Mouse (Mus musculus) liver, embryonic 11.5 days (tissue): ENCODE measurements at regions not wholly inside any gene's neighbourhood (a gene's known extent, or its start where the extent isn't known, plus 50 kb on each side); places are given as distances from the start of the nearest gene placed in this dataset.
A peak's percentile ranks its signal among the peaks of the same experiment; 100 is the strongest.
"Not testable (repeated sequence)": the region's sequence is repeated elsewhere in the genome, so short reads cannot be mapped to it uniquely, and the experiment has no call there.

Experiments
- ATAC-seq: fragments of 200-750 bp; cut with Nextera tagmentation; replicated peaks from 2 replicates; pipeline ENCODE4 v1.8.0; 2017; ENCODE audit warnings: moderate number of reproducible peaks, mild to moderate bottlenecking, moderate TSS enrichment, moderate library complexity; ENCODE audit not compliant: low FRiP score
- DNase-seq: peaks from one replicate; pipeline ENCODE4 v3.0.0-alpha.2; 2017; ENCODE audit warnings: low spot score
- H3K27ac ChIP-seq: fragments of 300-500 bp; sonication (generic); 2 replicates; pipeline ENCODE4 v1.5.1; 2014; ENCODE audit warnings: mild to moderate bottlenecking, low read depth, low read length, control low read depth
- H3K27me3 ChIP-seq: fragments of 300-500 bp; sonication (generic); replicated peaks from 2 replicates; pipeline ENCODE4 v1.6.1; 2014; ENCODE audit warnings: low read length, mixed read lengths; ENCODE audit not compliant: control insufficient read depth, insufficient read depth
- H3K36me3 ChIP-seq: fragments of 300-500 bp; sonication (generic); 2 replicates; pipeline ENCODE4 v1.6.1; 2014; ENCODE audit warnings: mild to moderate bottlenecking, low read length, moderate library complexity, mixed read lengths; ENCODE audit not compliant: control insufficient read depth, insufficient read depth
- H3K4me1 ChIP-seq: fragments of 300-500 bp; sonication (generic); replicated peaks from 2 replicates; pipeline ENCODE4 v1.6.1; 2014; ENCODE audit warnings: low read length, mixed read lengths; ENCODE audit not compliant: control insufficient read depth, insufficient read depth
- H3K4me2 ChIP-seq: fragments of 300-500 bp; sonication (generic); 2 replicates; pipeline ENCODE4 v1.6.1; 2014; ENCODE audit warnings: mild to moderate bottlenecking, control low read depth, moderate library complexity
- H3K4me3 ChIP-seq: fragments of 300-500 bp; sonication (generic); 2 replicates; pipeline ENCODE4 v1.5.1; 2014; ENCODE audit warnings: low read depth, low read length, control low read depth
- H3K9ac ChIP-seq: fragments of 300-500 bp; sonication (generic); 2 replicates; pipeline ENCODE4 v1.6.1; 2014; ENCODE audit warnings: low read depth, low read length, control low read depth
- H3K9me3 ChIP-seq: fragments of 300-500 bp; sonication (generic); 2 replicates; pipeline ENCODE4 v1.6.1; 2016; ENCODE audit warnings: low read length, inconsistent platforms, mixed read lengths; ENCODE audit not compliant: control insufficient read depth
- WGBS: fragments of 180-500 bp; shearing (Covaris S2); extraction: QIAGEN DNeasy Blood & Tissue Kit; methylation state at CpG from one replicate; pipeline ENCODE4 v1.1.7; 2014; 5-methylcytosine and 5-hydroxymethylcytosine counted together

DNA sequence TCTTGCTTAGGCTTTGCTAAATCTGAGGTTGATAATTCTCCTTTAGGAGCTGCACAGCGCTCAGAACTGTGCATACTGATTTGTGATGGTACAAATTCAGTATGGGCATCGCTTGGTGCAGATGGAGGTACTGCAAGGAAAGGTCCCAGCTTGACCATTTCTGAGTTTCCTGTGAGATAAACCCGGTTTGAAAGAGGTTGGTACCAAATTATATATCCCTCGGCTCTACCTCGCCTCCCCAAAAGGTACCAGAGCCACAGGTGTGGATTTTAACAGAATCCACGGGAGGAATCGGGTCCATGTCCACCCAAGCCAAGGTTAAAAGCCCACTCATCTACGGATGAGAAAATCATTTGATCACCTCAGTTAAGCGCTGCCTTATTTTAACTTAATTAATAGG, 172.5 kb upstream of the Zfp808 start:
- DNase-seq, H3K27me3 ChIP-seq, H3K36me3 ChIP-seq, H3K4me2 ChIP-seq, H3K9me3 ChIP-seq, H3K27ac ChIP-seq, H3K9ac ChIP-seq, ATAC-seq, H3K4me3 ChIP-seq, H3K4me1 ChIP-seq: not testable (repeated sequence)
- 81% methylated on average over 8 of the region's 9 CpGs for WGBS

DNA sequence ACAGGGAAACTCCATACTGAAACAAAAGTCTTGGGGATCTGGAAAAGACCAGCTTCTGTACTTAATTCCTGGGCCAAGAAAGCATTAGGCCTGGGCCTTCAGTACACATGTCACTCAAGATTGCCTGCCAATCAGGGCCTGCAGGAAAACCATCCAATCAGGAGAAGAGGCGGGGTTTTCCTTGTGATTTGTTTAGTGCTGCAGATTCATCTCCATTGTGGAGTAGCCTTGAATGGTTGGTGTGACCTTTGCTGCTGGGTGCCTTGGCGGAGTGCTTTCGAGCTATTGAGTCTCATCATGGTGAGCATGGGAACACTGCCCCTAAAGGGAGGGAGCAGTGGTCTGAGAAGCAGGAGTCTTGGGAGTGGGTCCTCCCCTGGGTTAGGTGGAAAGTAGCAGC, 150.8 kb upstream of the Zfp808 start:
- WGBS = 88% methylated on average over 3 of the region's 3 CpGs
- not testable (repeated sequence) for H3K36me3 ChIP-seq, ATAC-seq, H3K27me3 ChIP-seq, H3K9me3 ChIP-seq, DNase-seq, H3K4me1 ChIP-seq, H3K27ac ChIP-seq, H3K9ac ChIP-seq, H3K4me2 ChIP-seq, H3K4me3 ChIP-seq

DNA sequence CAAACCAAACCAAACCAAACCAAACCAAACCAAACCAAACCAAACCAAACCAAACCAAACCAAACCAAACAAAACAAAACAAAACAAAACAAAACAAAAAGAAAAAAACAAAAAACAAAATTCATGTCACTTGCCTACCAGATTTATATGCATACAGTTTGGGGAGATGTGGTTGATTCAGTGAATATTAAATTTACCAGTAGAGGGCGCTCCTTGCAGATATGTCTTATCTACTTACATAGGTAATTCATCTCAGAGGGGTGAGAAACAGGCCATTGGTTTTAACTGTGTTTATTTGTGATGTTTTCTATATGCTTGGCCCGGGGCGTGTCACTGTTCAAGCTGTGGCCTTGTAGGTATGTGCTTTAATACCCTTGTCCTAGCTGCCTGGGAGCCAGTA, 133.2 kb upstream of the Zfp808 start:
- not testable (repeated sequence) for H3K4me1 ChIP-seq, H3K4me2 ChIP-seq, H3K9ac ChIP-seq, H3K27ac ChIP-seq, H3K36me3 ChIP-seq, ATAC-seq, H3K4me3 ChIP-seq, H3K27me3 ChIP-seq, DNase-seq, H3K9me3 ChIP-seq
- WGBS = 68% methylated on average over 3 of the region's 3 CpGs

DNA sequence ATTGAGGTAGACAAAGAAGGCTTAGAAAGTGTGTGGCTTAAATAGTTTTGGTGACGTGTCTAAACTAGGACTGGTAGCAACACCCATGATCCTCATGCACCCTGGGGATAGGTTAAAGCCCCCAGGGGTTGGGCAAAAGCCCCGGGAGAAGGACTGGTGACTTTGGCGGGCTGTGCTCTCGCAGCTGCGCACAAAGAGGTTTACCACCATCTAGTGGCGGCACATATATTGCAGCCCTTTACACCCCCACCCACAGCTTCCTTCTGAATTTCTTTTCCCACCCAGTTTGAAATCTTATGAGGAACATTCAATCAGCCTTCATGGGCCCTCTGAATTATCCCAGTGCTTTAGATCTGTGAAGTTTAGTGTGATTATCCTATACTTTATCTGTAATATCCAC, 130.9 kb upstream of the Zfp808 start:
- not testable (repeated sequence) for DNase-seq, H3K27me3 ChIP-seq, H3K9me3 ChIP-seq, H3K9ac ChIP-seq, H3K4me1 ChIP-seq, H3K27ac ChIP-seq, H3K36me3 ChIP-seq, H3K4me3 ChIP-seq, ATAC-seq
- H3K4me2 ChIP-seq = peak overlapping the region; percentile 39
- 5% methylated on average over 6 of the region's 6 CpGs for WGBS

DNA sequence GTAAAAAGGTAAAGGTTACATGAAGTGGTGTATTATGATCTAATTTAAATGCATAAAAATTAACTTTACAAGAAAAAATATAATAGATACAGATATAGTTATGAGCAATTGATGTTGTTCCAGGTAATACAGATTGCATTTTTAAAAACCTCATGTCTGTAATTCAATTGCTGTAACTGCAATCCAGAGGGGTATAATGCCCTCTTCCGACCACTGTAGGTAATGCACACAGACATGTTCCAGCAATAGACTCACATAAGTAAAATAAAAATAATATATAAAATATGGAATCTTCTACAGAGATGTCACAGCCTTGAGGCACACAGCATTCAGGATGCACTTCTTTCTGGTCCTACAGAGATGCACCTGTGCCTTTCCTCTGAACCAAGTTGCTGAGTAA, 122.4 kb upstream of the Zfp808 start:
- ATAC-seq, H3K27ac ChIP-seq, H3K4me1 ChIP-seq, H3K36me3 ChIP-seq, H3K4me2 ChIP-seq, H3K27me3 ChIP-seq, DNase-seq, H3K9me3 ChIP-seq, H3K9ac ChIP-seq, H3K4me3 ChIP-seq: not testable (repeated sequence)
- WGBS = 65% methylated on average over 1 of the region's 1 CpGs

DNA sequence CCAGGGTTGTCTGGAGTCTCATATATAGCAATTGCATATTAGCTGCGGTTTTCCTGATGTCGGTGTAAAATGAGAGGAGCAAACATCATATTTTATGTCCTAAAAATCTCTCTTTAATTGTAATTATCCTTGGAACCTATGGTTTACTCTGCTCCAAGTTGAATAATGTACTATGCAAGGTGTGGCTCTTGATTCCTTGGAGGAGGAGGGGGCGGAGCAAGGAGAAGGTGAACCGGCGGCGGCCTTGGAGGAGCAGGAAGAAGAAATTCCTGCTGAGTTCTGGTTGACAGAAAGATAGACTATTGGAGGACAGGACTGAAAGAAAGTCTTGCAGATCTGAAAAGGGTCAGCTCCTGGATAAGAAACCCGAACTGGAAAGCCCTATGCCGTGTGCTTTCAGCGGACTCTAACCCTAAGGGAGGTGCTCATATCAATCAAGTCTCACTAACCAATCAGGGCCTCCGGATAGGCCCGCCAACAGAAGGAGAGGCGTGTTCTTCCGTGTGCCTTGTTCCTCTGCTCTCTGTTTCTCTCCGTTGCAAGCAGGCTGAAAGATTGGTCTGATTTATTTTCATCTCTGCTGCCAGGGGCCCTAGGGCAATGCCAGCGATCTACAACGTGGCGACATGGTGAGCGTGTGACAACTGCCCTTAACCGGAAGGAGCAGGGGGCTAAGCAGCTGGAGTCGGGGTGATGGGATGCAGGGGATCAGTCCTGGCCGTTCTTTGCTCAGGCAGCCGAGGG, 114.1 kb upstream of the Zfp808 start:
- not testable (repeated sequence) for H3K9me3 ChIP-seq, H3K4me1 ChIP-seq, H3K27me3 ChIP-seq, H3K36me3 ChIP-seq
- Histone ChIP-seq H3K4me3 (peak overlapping the region; percentile 67), H3K9ac (peak overlapping the region; percentile 72), H3K27ac (peak overlapping the region; percentile 19; the same call in 1 of the 2 replicates), H3K4me2 (peak overlapping the region; percentile 63)
- DNase-seq = peak; percentile 60
- WGBS = 2% methylated on average over 22 of the region's 22 CpGs
- peak; percentile 93 for ATAC-seq

DNA sequence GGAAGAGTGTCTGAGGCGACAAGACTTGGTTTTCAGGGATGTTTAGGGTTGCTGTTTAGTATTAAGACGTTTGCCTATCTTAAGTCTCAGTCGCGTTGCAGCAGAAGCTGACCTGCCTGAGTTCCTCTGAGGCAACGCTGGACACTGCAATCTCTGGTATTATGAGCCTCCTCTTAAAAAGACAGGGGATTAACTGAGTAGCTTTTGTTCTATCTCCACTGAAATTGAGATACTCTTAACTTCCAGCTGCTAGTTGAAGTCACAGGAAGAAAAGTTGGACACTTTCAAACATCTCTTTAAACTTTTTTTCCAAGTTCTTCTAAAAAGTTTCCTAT, 113.6 kb upstream of the Zfp808 start:
- Histone ChIP-seq H3K4me3 (peak overlapping the region; percentile 67), H3K27ac (peak overlapping the region; percentile 19; the same call in 1 of the 2 replicates), H3K4me2 (peak overlapping the region; percentile 63), H3K9ac (peak overlapping the region; percentile 72)
- not testable (repeated sequence) for H3K4me1 ChIP-seq, H3K36me3 ChIP-seq, H3K9me3 ChIP-seq, DNase-seq, H3K27me3 ChIP-seq
- 1% methylated on average over 5 of the region's 5 CpGs for WGBS
- ATAC-seq = peak; percentile 41; the same call in 1 of the 2 replicates

DNA sequence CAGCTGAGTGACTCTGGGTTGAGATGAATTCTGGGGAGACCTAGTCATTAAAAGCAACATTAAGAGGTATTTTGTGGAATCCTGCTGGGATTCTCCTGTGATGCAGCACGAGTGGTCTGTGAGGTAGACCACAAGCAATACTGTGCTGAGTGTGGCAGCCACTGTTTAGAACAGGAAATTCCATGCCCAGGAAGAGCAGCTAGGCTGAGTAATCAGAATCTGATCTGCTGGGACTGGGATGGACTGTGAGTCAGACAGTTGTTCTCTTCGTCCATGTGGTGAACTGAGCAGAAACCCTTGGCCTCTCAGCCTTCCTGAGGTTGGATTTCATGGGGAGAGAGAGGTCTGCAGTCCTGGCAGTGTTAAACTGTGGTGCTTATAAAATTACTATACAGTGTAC, 92.0 kb upstream of the Zfp808 start:
- not testable (repeated sequence) for ATAC-seq, H3K4me3 ChIP-seq, H3K27me3 ChIP-seq, H3K4me2 ChIP-seq, H3K36me3 ChIP-seq, H3K27ac ChIP-seq, DNase-seq, H3K9ac ChIP-seq, H3K4me1 ChIP-seq, H3K9me3 ChIP-seq
- 62% methylated on average over 2 of the region's 2 CpGs for WGBS

DNA sequence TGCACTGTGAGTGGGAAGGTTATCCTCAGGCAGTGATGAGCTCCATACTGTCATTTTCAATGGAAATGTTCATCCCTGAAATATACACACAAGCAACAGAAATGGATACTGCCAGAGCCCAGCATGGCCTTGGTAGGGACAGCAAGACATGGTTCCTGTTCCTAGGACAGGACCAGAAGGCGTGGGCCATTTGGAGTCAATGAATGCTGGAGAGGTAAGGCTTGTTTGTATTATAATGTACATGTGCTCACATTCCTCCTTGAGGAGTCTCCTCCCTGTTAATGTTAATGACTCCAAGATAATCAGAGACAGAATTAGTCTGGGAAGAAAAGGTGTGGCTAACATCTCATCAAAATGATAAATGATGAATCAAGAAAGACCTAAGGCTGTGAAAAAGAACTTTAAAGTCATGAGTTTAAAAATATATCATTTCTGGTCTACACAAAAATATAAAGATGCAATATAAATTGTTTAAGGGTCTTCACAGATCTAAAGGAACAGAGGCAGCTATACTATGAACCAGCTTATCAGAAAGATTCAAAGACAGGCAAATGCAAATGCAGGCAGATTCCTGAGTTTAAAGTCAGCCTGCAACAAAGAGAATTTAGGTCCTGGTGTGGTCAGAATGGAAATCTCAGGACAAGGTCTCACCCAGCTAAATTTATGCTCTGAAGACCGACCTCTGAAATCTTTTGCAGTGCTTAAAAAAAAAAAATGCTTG, 51.6 kb upstream of the Zfp808 start:
- H3K9ac ChIP-seq, ATAC-seq, H3K9me3 ChIP-seq, H3K4me1 ChIP-seq, H3K27ac ChIP-seq, H3K27me3 ChIP-seq, H3K4me2 ChIP-seq, H3K36me3 ChIP-seq, DNase-seq, H3K4me3 ChIP-seq: not testable (repeated sequence)
- WGBS = 59% methylated on average over 2 of the region's 2 CpGs
